Mouse (Mus musculus): Measurements from ENCODE around the gene Krt7.

Krt7 gene

DNA sequence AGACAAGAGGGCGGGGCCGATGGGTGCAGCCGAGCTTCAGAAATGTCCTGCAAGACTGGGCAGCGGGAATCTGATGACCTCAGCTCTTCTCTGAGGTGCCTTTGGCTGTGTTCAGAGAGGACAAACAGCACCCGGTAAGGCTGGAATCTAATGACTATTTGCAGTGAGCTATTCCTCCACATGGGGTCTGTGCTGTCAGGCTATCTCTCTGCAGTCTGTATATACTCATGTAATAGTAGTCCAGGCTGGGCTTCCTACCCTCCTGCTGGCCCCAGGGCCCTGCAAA is 34.1 kb upstream of the Krt7 start:
- no peak for DNase-seq (ENCODE audit: low spot score in 2 of 2)

DNA sequence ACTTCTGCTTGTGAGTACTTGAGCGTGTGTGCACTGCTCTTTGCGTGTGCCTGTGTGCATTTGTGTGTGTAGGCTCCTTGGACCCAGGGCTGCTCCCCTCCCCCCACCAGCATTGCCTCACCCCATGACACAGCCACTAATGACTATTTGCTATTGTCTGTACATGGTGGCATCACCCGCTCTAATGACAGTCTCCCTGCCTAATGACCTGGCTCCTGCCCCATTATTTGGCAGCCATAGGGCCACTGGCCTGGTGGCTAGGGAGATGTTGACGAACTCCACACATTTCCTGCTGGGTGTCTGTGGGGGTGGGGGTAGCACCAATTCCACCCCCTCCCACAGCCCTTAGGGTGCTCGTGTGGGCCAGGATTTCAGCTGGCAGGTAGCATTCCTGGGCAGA is 32.2 kb upstream of the Krt7 start:
- no peak for DNase-seq (ENCODE audit: low spot score in 2 of 2)

- no peak for DNase-seq (ENCODE audit: low spot score in 2 of 2)
Measured at GRCm38 (mm10) chr15:101381758-101382157, 29.1 kb upstream of the Krt7 start.

DNA sequence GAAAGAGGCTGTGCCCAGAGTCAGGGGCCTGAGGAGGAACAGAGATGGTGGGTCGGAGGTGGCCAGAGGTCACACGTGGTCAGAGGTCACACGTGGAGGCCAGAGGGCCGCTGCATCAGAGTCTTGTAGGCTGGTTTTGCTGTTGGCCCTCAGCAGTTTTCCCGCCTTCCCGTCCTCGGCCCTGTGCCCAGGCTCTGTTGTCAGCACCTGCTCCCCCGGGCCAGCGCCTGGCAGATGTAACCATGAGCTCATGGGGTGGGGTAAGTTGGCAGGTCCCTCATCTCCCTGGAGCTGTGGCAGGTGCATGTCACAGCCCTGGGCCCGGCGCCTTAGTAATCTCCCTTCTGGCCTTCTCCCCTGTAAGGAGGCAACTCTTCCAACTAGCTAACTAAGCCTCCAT is 28.0 kb upstream of the Krt7 start:
- no peak for DNase-seq (ENCODE audit: low spot score in 2 of 2)

- DNase-seq (ENCODE audit: low spot score in 2 of 2) = no peak
Measured at GRCm38 (mm10) chr15:101384610-101385009, 26.2 kb upstream of the Krt7 start.

DNA sequence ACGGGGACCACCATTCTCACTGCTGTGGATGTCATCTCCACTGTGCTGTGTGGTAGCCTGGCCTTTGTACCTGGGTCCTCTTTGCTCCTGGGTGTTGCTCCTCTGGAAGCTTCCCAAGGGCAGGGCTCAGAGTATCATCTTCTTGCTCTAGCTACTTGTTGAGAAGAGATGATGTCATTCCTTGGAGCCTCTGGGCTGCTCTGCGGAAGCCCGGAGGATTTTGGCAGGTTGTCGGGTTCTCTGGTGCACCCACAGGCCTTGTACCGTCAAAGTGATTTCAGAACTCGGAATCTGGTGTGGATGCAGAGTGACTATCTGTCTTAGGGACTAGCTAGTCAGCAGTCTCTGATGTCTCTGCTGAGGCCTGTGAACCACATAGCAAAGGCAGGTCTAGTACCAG is 25.8 kb upstream of the Krt7 start:
- no peak for DNase-seq (ENCODE audit: low spot score in 2 of 2)

DNA sequence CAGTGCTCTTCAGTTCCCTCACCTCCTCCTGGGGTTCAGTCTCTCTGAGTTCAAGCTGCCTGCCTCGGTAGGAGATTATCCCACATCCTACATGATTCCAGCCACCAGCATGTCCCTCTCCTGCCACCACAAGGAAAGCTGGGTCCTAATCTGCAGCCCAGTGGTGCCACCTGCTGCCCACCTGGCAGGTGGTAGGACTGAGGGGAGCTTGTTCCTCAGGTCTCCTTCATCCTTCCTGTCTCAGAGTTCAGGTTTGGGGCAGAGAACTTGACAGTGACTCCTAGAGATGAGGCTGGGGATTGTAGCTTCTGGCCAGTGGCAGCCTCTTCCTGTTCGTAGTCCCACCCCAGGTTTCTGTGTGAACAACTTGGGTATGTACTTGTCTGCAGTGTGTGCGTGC is 23.7 kb upstream of the Krt7 start:
- DNase-seq (ENCODE audit: low spot score in 2 of 2) = no peak

GRCm38 (mm10) chr15:101388034-101388541 is 22.8 kb upstream of the Krt7 start:
- no peak for DNase-seq (ENCODE audit: low spot score in 2 of 2)

- DNase-seq (ENCODE audit: low spot score in 2 of 2) = no peak
Measured at GRCm38 (mm10) chr15:101390203-101390602, 20.6 kb upstream of the Krt7 start.

- no peak for DNase-seq (ENCODE audit: low spot score in 2 of 2)
Measured at GRCm38 (mm10) chr15:101392251-101392650, 18.6 kb upstream of the Krt7 start.

- DNase-seq (ENCODE audit: low spot score in 2 of 2) = no peak
Measured at GRCm38 (mm10) chr15:101394908-101395307, 15.9 kb upstream of the Krt7 start.

DNA sequence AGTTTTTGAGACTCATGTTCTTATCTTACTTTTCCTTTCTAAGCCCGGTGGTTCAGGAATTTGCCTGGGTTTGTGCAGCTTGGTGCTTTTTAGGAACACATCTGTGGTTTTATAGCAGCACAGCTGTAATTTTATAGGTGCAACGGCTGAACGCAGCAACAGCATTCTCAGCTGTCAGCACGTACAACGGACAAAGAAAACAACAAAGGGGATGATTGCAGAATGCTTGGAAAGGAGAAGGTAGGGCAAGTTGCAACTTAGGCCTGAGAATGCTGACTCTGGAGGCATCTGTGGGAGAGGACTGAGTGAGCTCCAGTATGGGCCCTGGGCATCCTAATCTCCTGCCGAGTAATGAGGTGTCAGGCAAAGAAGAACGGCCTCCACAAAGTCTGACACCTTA is 14.4 kb upstream of the Krt7 start:
- no peak for DNase-seq (ENCODE audit: low spot score in 2 of 2)

GRCm38 (mm10) chr15:101396921-101397320 is 13.9 kb upstream of the Krt7 start:
- DNase-seq (ENCODE audit: low spot score in 2 of 2) = no peak

DNA sequence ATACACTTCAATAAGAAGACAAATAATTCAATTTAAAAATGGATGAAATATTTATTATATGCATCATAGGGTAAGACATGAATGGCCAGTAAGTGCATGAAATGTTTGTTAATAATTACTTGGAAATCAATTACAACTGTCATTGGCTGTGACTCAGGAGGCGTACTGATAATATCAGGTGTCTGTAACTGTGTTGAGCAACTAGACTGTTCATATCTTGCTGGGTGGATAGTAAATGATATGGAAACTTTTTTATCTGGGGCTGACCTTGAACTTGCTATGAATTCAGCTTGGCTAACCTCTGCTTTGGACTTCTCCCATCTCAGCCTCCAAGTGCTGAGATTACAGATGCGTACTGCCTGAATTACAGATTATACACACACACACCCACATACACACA is 13.2 kb upstream of the Krt7 start:
- DNase-seq (ENCODE audit: low spot score in 2 of 2) = no peak

DNA sequence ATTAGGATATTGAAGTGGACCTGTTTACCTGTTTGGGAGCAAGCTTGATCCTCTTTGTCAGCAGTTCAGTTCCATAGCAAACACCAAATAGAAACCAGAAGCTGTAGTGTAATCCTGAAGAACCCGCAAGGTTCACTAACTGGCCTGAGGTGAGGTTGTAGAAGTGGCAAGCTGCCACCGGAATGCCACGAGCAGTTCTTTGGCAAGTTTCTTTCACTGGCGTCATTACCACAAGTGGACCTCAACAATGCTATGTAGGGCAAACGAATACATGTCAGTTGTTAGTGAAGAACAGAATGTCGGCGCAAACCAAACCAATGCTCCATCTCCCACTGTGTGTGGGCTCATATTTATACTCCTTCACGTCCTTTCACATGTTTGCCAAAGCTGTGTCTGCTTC is 12.6 kb upstream of the Krt7 start:
- DNase-seq (ENCODE audit: low spot score in 2 of 2) = no peak

GRCm38 (mm10) chr15:101412188-101412587 is 1.3 kb downstream of the Krt7 start:
- no peak for DNase-seq (ENCODE audit: low spot score in 2 of 2)

DNA sequence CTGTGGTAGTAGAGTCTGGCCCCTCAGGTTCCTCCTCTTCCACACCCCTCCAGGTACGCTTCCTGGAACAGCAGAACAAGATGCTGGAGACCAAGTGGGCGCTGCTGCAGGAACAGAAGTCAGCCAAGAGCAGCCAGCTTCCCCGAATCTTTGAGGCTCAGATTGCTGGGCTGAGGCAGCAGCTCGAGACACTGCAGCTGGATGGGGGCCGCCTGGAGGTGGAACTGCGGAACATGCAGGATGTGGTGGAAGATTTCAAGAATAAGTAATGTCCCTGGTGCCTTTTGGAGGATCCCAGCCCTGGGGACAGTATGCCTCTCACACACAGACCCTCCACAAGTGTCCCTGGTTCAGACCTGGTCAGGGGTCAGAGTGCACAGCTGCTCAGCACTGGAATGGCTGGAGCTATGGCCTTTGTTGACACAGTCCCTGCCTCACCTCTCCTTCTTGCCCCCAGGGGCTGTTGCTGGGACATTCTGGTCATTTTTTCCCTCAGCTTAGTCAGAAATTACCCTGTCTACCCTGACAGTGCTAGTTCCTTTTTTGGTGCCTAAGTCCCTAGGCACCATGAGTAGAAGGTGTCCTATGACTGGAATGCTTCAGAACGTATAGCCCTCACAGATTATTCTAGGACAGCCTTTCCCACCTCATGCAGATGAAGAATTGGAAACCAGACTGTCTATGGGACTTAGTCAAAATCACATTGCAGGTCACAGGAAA is 3.2 kb downstream of the Krt7 start:
- no peak for DNase-seq (ENCODE audit: low spot score in 2 of 2)

GRCm38 (mm10) chr15:101414807-101415565 is 4.1 kb downstream of the Krt7 start:
- DNase-seq (ENCODE audit: low spot score in 2 of 2) = no peak

DNA sequence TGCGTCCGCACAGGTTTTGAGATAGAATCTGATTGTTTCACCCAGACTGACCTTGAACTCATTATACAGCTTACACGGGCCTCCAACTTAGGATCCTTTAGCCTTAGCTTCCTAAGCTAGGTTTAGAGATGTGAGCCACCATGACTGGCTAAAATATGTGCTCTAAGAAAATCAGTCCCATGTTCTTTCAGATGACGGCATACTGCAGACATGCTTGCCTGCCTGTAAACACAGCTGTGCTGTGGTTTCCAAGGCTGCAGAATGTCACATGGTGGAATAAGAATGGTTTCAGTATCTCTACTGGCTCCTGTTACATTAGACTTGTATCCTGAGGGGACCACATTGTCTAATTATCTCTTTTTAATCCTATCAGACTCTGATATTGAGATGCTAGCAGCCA is 8.1 kb downstream of the Krt7 start:
- no peak for DNase-seq (ENCODE audit: low spot score in 2 of 2)

DNA sequence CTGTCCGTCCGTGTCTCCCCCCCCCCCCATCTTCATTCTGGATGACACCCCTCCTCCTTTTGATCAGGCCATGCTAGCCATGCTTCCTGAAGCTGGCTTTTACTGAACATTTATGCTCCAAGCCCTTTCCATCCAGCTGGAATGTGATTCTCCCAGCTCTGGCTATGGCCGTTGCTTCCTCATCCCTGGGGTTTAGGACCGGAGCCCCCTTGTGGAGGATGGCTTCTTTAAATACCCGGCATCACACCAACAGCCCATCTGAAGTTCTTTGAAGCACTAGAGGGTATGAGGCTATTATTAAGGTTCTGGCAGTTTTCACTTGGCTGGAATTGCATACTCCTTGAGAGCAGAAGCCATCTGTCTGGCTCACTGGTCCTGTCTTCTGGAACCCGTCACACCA is 10.1 kb downstream of the Krt7 start:
- no peak for DNase-seq (ENCODE audit: low spot score in 2 of 2)

DNA sequence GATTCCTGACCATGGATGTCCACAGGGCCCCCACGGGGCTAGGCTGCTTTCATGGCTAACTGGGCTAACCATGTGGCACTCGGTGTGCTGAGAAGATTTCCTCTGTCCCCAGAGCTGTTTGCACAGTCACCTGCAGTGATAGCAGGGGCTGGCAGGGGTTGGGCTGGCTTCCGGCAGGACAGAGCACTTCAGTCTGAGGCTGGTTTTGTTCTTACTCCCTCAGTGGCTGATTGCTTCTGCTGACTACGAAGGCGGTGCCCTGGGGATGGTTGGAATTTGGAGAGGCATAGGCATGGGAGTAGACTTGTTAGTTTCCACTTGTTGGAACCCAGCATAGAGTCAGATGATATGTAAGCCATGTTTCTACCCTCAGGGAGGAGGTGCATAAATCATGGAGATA is 14.1 kb downstream of the Krt7 start:
- no peak for DNase-seq (ENCODE audit: low spot score in 2 of 2)

GRCm38 (mm10) chr15:101436611-101437010 is 25.8 kb downstream of the Krt7 start:
- DNase-seq (ENCODE audit: low spot score in 2 of 2) = no peak

DNA sequence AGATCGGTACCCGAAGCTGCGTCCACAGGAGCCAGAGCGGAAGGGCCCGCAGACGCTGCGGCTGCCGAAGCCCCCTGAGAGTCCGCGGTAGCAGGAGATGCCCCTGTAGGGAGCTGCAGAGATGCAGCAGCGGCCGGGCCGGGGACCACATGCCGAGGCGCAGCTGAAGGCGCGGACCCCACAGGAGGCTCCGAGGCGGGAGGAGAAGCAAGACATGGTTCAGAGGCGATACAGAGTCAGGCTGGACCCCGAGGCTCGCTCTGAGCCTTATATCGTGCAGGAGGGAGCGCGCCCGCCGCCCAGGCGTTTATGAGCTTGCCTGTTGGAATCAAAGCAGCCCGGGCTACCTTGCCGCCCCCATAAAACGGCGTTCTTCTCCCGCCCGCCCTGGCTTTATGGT is 27.7 kb downstream of the Krt7 start, which contains the start of gene Krt87:
Gene Krt87 (minus strand): TSS at position 250 of the 400 bp plus-strand sequence.
- no peak for DNase-seq (ENCODE audit: low spot score in 2 of 2)
